Mouse (Mus musculus): ENCODE results near the gene Cradd. TPM values are rescaled to one million over a fixed set of nuclear protein-coding genes. Genes with fewer than 3 reads are reported as not detected.

Gene Cradd
- polyA plus RNA-seq, 1 experiment from 2014 or later = 16.0 TPM

- H3K4me3 ChIP-seq (ENCODE audit: low read depth, low read length) = no peak overlapping the region
- H3K36me3 ChIP-seq (ENCODE audit: control insufficient read depth, insufficient read depth, low read length) = no peaks in the 10 kb centered on the region
- no peaks in the 10 kb centered on the region; the same call in 1 of the 2 replicates for H3K27me3 ChIP-seq (ENCODE audit: control insufficient read depth, insufficient read depth, low read length)
- no peak for ATAC-seq (ENCODE audit: low FRiP score)
- H3K4me1 ChIP-seq (replicated peaks; ENCODE audit: control insufficient read depth, insufficient read depth, low read length) = no peaks in the 10 kb centered on the region
- peak overlapping the region; percentile 47 for H3K4me2 ChIP-seq (replicated peaks; ENCODE audit: low read depth, low read length)
- no peak for DNase-seq (ENCODE audit: low spot score)
- H3K27ac ChIP-seq (ENCODE audit: low read depth, low read length) = no peak overlapping the region
- peak overlapping the region; percentile 69; the same call in 1 of the 2 replicates for H3K9ac ChIP-seq (ENCODE audit: low read depth, low read length)
- H3K9me3 ChIP-seq (ENCODE audit: control insufficient read depth, low read length) = no peaks in the 10 kb centered on the region
- WGBS = 72% methylated on average over 20 of the region's 20 CpGs
Observed at GRCm38 (mm10) chr10:95322076-95323070, 1.6 kb downstream of the Cradd start.

- Histone ChIP-seq H3K27ac (ENCODE audit: low read depth, low read length) (no peak overlapping the region), H3K9me3 (ENCODE audit: control insufficient read depth, low read length) (no peaks in the 10 kb centered on the region), H3K36me3 (ENCODE audit: control insufficient read depth, insufficient read depth, low read length) (no peaks in the 10 kb centered on the region), H3K4me2 (replicated peaks; ENCODE audit: low read depth, low read length) (no peak overlapping the region), H3K9ac (ENCODE audit: low read depth, low read length) (no peak overlapping the region), H3K27me3 (ENCODE audit: control insufficient read depth, insufficient read depth, low read length) (no peaks in the 10 kb centered on the region; the same call in 1 of the 2 replicates), H3K4me1 (replicated peaks; ENCODE audit: control insufficient read depth, insufficient read depth, low read length) (0 out of 2 replicates have a peak, but pooled peaks cover 3% of the 10 kb centered on the region), H3K4me3 (ENCODE audit: low read depth, low read length) (no peak overlapping the region)
- no peak for DNase-seq (ENCODE audit: low spot score)
- 86% methylated on average over 13 of the region's 13 CpGs for WGBS
- ATAC-seq (ENCODE audit: low FRiP score) = no peak
Observed at GRCm38 (mm10) chr10:95319001-95319400, 4.9 kb downstream of the Cradd start.

DNA sequence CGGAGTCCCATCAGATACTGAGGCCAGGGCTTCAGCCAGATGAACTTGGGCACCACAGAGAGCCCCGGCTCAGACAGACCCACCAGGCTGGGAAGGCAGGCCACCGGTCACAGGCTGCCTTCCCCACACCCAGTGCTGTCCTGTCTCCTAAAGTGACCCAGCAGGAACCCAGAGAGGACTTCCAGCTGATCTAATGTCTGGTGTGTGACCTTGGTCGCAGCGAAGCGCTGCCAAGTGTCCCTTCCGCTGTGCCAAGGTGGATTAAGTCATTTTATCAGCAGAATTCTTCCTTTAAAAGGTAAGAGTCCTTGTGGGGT, 5.6 kb downstream of the Cradd start:
- no peak overlapping the region for H3K4me2 ChIP-seq (replicated peaks; ENCODE audit: low read depth, low read length)
- DNase-seq (ENCODE audit: low spot score) = no peak

DNA sequence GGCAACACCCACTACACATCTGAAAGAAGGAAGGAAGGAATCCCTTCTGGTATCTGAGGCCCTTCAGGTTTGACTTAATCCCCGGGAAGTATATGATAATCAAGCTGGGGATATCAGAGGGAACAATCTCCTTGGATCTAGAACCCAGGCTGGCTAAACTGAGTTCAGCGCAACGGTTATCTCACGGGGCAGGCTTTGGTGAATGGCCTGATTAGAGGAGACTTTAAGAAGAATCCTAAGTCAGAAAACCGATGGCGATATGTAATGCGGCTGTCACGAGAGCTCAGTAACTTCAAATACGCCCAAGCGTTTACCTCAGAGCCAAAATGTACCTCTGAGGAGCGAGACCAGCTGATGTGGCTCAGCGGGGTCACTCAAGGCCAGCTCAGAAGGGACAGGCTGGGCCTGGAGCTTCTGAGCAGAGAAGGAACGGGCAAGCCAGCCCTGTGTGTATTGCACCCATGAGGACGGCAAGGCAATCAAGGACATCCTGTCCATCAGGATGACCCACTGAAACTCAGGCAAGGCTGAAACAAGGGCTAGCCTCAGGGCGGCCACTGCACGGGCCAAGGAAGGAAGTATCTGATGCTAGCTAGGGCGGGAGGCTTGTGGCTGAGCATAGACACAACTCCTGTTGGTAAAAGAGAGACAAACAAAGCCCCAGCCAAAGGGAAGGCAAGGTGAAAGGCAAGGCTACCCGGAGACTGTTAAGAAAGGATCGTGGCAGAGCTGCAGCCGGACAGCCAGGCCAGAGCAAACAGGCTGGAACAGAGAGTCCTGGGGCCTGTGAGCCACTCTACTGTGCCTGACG, 6.1 kb downstream of the Cradd start:
- H3K27ac ChIP-seq (ENCODE audit: low read depth, low read length) = no peak overlapping the region
- H3K36me3 ChIP-seq (ENCODE audit: control insufficient read depth, insufficient read depth, low read length) = no peaks in the 10 kb centered on the region
- no peak overlapping the region for H3K4me2 ChIP-seq (replicated peaks; ENCODE audit: low read depth, low read length)
- no peaks in the 10 kb centered on the region for H3K9me3 ChIP-seq (ENCODE audit: control insufficient read depth, low read length)
- no peak overlapping the region for H3K4me3 ChIP-seq (ENCODE audit: low read depth, low read length)
- ATAC-seq (ENCODE audit: low FRiP score) (no peak), DNase-seq (ENCODE audit: low spot score) (no peak)
- H3K4me1 ChIP-seq (replicated peaks; ENCODE audit: control insufficient read depth, insufficient read depth, low read length) = 0 out of 2 replicates have a peak, but pooled peaks cover 3% of the 10 kb centered on the region
- H3K27me3 ChIP-seq (ENCODE audit: control insufficient read depth, insufficient read depth, low read length) = no peaks in the 10 kb centered on the region; the same call in 1 of the 2 replicates
- WGBS = 88% methylated on average over 21 of the region's 21 CpGs
- no peak overlapping the region for H3K9ac ChIP-seq (ENCODE audit: low read depth, low read length)

More for the DNA sequence above, 5.6 kb downstream of the Cradd start:
- H3K4me1 ChIP-seq (replicated peaks; ENCODE audit: control insufficient read depth, insufficient read depth, low read length) = 0 out of 2 replicates have a peak, but pooled peaks cover 3% of the 10 kb centered on the region
- H3K9me3 ChIP-seq (ENCODE audit: control insufficient read depth, low read length) = no peaks in the 10 kb centered on the region
- WGBS = 92% methylated on average over 7 of the region's 7 CpGs
- no peak overlapping the region for H3K27ac ChIP-seq (ENCODE audit: low read depth, low read length)
- no peaks in the 10 kb centered on the region; the same call in 1 of the 2 replicates for H3K27me3 ChIP-seq (ENCODE audit: control insufficient read depth, insufficient read depth, low read length)
- no peak overlapping the region for H3K4me3 ChIP-seq (ENCODE audit: low read depth, low read length)
- H3K9ac ChIP-seq (ENCODE audit: low read depth, low read length) = no peak overlapping the region
- no peaks in the 10 kb centered on the region for H3K36me3 ChIP-seq (ENCODE audit: control insufficient read depth, insufficient read depth, low read length)
- no peak for ATAC-seq (ENCODE audit: low FRiP score)

- no peaks in the 10 kb centered on the region for H3K36me3 ChIP-seq (ENCODE audit: control insufficient read depth, insufficient read depth, low read length)
- no peaks in the 10 kb centered on the region; the same call in 1 of the 2 replicates for H3K27me3 ChIP-seq (ENCODE audit: control insufficient read depth, insufficient read depth, low read length)
- no peak for ATAC-seq (ENCODE audit: low FRiP score)
- 0 out of 2 replicates have a peak, but pooled peaks cover 3% of the 10 kb centered on the region for H3K4me1 ChIP-seq (replicated peaks; ENCODE audit: control insufficient read depth, insufficient read depth, low read length)
- H3K27ac ChIP-seq (ENCODE audit: low read depth, low read length) = no peak overlapping the region
- no peak for DNase-seq (ENCODE audit: low spot score)
- WGBS = 88% methylated on average over 14 of the region's 14 CpGs
- no peak overlapping the region for H3K4me2 ChIP-seq (replicated peaks; ENCODE audit: low read depth, low read length)
- H3K4me3 ChIP-seq (ENCODE audit: low read depth, low read length) = no peak overlapping the region
- no peak overlapping the region for H3K9ac ChIP-seq (ENCODE audit: low read depth, low read length)
- H3K9me3 ChIP-seq (ENCODE audit: control insufficient read depth, low read length) = no peaks in the 10 kb centered on the region
Observed at GRCm38 (mm10) chr10:95317091-95317490, 6.8 kb downstream of the Cradd start.

DNA sequence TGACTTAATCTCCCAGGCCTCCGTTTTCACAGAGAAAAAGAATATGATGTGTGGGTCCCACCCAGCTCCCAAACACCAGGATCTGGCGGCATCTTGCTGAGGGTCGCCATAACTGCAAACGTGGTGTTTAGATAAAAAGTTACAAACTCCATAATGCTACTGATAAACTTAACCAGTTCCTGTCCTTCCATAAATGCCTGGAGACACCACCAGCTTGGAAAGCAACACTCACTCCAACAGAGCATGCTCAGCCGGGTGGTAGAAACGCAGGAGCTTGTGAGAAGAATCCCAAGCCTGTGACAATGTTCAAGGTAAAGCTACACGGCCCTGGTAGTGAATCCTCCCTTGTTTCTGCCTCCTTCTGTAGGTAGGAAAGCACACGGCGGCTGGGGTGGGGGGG, 7.3 kb downstream of the Cradd start:
- WGBS = 83% methylated on average over 9 of the region's 9 CpGs
- Histone ChIP-seq H3K4me1 (replicated peaks; ENCODE audit: control insufficient read depth, insufficient read depth, low read length) (0 out of 2 replicates have a peak, but pooled peaks cover 3% of the 10 kb centered on the region), H3K27me3 (ENCODE audit: control insufficient read depth, insufficient read depth, low read length) (no peaks in the 10 kb centered on the region; the same call in 1 of the 2 replicates), H3K27ac (ENCODE audit: low read depth, low read length) (no peak overlapping the region), H3K9ac (ENCODE audit: low read depth, low read length) (no peak overlapping the region), H3K4me2 (replicated peaks; ENCODE audit: low read depth, low read length) (no peak overlapping the region), H3K4me3 (ENCODE audit: low read depth, low read length) (no peak overlapping the region), H3K9me3 (ENCODE audit: control insufficient read depth, low read length) (no peaks in the 10 kb centered on the region), H3K36me3 (ENCODE audit: control insufficient read depth, insufficient read depth, low read length) (no peaks in the 10 kb centered on the region)
- DNase-seq (ENCODE audit: low spot score) (no peak), ATAC-seq (ENCODE audit: low FRiP score) (no peak)

DNA sequence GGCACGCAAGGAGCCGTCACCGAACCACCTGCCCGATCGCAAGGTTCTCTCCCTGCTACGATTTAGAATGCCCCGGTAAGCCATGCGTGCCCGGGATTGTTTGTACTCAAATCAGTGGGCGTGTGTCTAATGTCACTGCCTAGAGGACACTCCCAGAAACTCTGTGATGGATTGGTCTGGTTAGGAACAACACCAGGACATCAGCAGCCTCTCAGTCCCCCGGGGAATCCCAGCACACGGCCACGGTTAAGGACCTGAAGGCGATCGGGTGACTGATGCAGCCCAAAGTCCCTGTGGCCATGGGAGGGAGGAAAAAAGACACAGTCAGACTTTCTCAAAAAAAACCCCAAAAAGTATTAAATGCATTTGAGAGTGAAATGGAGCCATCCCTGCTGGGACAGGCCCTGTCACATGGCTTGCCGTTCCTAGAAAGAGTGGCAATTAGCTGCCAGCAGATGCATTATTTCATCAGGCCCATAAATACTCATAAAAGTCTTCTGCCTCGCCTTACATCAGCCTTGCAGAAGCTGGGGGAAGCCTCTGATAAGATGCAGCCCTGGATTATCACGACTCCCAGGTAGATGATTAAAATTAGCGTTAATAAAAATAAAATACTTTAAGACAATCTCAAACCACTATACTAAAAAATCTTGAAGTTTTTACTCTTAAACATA, 8.0 kb downstream of the Cradd start:
- Histone ChIP-seq H3K4me3 (ENCODE audit: low read depth, low read length) (no peak overlapping the region), H3K4me2 (replicated peaks; ENCODE audit: low read depth, low read length) (no peak overlapping the region), H3K9ac (ENCODE audit: low read depth, low read length) (no peak overlapping the region), H3K9me3 (ENCODE audit: control insufficient read depth, low read length) (no peaks in the 10 kb centered on the region), H3K4me1 (replicated peaks; ENCODE audit: control insufficient read depth, insufficient read depth, low read length) (0 out of 2 replicates have a peak, but pooled peaks cover 3% of the 10 kb centered on the region), H3K27me3 (ENCODE audit: control insufficient read depth, insufficient read depth, low read length) (no peaks in the 10 kb centered on the region; the same call in 1 of the 2 replicates), H3K36me3 (ENCODE audit: control insufficient read depth, insufficient read depth, low read length) (no peaks in the 10 kb centered on the region), H3K27ac (ENCODE audit: low read depth, low read length) (no peak overlapping the region)
- 35% methylated on average over 19 of the region's 19 CpGs for WGBS
- DNase-seq (ENCODE audit: low spot score) (peak; percentile 30), ATAC-seq (ENCODE audit: low FRiP score) (peak; percentile 46)

GRCm38 (mm10) chr10:95315321-95315720, 8.6 kb downstream of the Cradd start:
- DNase-seq (ENCODE audit: low spot score) (no peak), ATAC-seq (ENCODE audit: low FRiP score) (no peak)
- Histone ChIP-seq H3K4me3 (ENCODE audit: low read depth, low read length) (no peak overlapping the region), H3K9me3 (ENCODE audit: control insufficient read depth, low read length) (no peaks in the 10 kb centered on the region), H3K4me2 (replicated peaks; ENCODE audit: low read depth, low read length) (no peak overlapping the region), H3K27ac (ENCODE audit: low read depth, low read length) (no peak overlapping the region), H3K36me3 (ENCODE audit: control insufficient read depth, insufficient read depth, low read length) (no peaks in the 10 kb centered on the region), H3K27me3 (ENCODE audit: control insufficient read depth, insufficient read depth, low read length) (no peaks in the 10 kb centered on the region; the same call in 1 of the 2 replicates), H3K9ac (ENCODE audit: low read depth, low read length) (no peak overlapping the region), H3K4me1 (replicated peaks; ENCODE audit: control insufficient read depth, insufficient read depth, low read length) (0 out of 2 replicates have a peak, but pooled peaks cover 3% of the 10 kb centered on the region)
- 89% methylated on average over 11 of the region's 11 CpGs for WGBS

Data from hindbrain, embryonic 11.5 days (tissue).